In the genomic region with DNA sequence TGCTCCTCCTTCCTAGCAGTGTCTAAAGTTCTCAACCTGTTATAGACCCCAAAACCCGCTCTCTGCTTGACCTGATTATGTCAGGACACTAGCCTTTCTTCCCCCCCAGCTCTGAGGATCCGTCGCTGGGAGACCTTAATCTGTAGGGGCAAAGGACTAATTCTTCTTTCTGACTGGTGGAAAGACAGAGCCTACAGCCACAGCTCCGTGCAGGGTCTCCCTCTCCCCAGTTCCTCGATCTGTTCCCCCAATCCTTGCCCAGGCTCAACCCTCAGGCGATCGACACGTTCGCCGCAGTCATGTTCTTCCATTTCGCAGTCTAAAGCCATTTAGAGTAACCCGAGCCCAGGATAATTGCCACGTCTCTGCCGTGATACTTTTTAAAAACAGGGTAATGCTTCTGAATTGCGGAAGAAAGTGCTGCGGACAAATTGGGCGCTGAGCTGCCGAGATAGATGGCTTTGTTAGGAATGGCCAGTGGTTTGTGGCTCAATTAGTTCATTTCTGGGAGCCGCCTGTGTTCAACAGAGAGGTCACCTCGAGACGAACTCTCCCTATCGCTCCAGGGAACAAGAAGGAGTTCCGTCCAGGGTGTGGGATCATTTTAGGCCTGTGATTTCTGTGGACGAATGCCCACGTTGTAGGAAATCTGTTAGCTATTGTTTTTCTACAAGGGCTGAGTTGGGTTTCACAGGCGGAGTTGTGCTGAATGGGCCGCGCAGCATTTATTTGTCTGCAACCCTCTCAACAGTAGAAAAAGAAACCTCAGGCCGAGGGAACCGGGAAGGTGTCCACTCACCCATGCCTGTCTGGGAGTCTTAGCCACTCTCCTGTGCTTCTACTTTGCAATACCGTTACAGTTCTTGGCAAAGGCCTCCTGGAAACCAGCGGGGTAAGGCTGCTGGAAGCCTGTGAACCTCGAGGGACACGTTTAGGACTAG, we compare ENCODE assay signal across 8 mouse cellular contexts. TPM values are rescaled to one million over a fixed set of nuclear protein-coding genes. Genes with fewer than 3 reads are reported as not detected.
DNase-seq lines count a peak whose midpoint lies in the region; ATAC-seq and TF ChIP-seq lines count a peak whose summit lies in the region.

No protein-coding gene starts in this region.

- H3K9me3 ChIP-seq in heart, embryonic 15.5 days (replicated peaks), result no peaks in the 10 kb centered on the region
- H3K9me3 ChIP-seq in liver, embryonic 13.5 days (replicated peaks), result no peaks in the 10 kb centered on the region

- no peaks in the 10 kb centered on the region for H3K36me3 ChIP-seq in heart, adult 2 months (ENCODE audit: control insufficient read depth, insufficient read depth, low read length)
- H3K36me3 ChIP-seq in heart, embryonic 15.5 days, result no peaks in the 10 kb centered on the region
- H3K36me3 ChIP-seq in liver, embryonic 13.5 days, result no peaks in the 10 kb centered on the region

- no peak for TF ChIP-seq EP300 in heart, adult 2 months (IDR thresholded peaks at IDR 0.05; ENCODE audit: insufficient read depth, low read depth, low read length)

- H3K4me1 ChIP-seq in heart, adult 2 months (ENCODE audit: control insufficient read depth, insufficient read depth, low read length), result peaks cover 2% of the 10 kb centered on the region
- H3K4me1 ChIP-seq in heart, embryonic 15.5 days (replicated peaks), result peaks cover 15% of the 10 kb centered on the region
- peaks cover 11% of the 10 kb centered on the region for H3K4me1 ChIP-seq in liver, embryonic 13.5 days (replicated peaks)

- H3K79me2 ChIP-seq in heart, adult 2 months (replicated peaks; ENCODE audit: control insufficient read depth, insufficient read depth, low read length), result no peaks in the 10 kb centered on the region

- H3K4me3 ChIP-seq in heart, adult 2 months, result peak overlapping the region; percentile 64
- H3K4me3 ChIP-seq in heart, embryonic 15.5 days, result peak overlapping the region; percentile 72
- H3K4me3 ChIP-seq in liver, embryonic 13.5 days (replicated peaks), result peak overlapping the region; percentile 57

- intact Hi-C loops in heart, adult 2 months (cut with DNase I), result no loop called here

- peak; percentile 14; the same call in 1 of the 2 replicates for ATAC-seq in heart, embryonic 15.5 days (replicated peaks; ENCODE audit: insufficient number of reproducible peaks, insufficient read depth, low FRiP score, low read depth)
- no peak; the same call in 1 of the 2 replicates for ATAC-seq in liver, embryonic 13.5 days (ENCODE audit: low read depth)
- no peak for ATAC-seq in inflammation-experienced regulatory T-cells, adult 6 months

- H3K27me3 ChIP-seq in heart, adult 2 months (ENCODE audit: control insufficient read depth, insufficient read depth, low read length), result peaks cover 28% of the 10 kb centered on the region
- peaks cover 84% of the 10 kb centered on the region for H3K27me3 ChIP-seq in heart, embryonic 15.5 days
- peaks cover 98% of the 10 kb centered on the region for H3K27me3 ChIP-seq in liver, embryonic 13.5 days

- 45% methylated on average over 34 of the region's 34 CpGs for WGBS in heart, adult 2 months
- WGBS in heart, embryonic 15.5 days, result 21% methylated on average over 34 of the region's 34 CpGs
- 1% methylated on average over 34 of the region's 34 CpGs for WGBS in liver, embryonic 13.5 days (ENCODE audit: insufficient replicate concordance)

- peak overlapping the region; percentile 96 for H3K4me2 ChIP-seq in heart, embryonic 15.5 days
- peak overlapping the region; percentile 70 for H3K4me2 ChIP-seq in liver, embryonic 13.5 days

- H3K9ac ChIP-seq in heart, adult 2 months (ENCODE audit: low read depth, low read length), result no peak overlapping the region
- H3K9ac ChIP-seq in heart, embryonic 15.5 days, result peak overlapping the region; percentile 15; the same call in 1 of the 2 replicates
- H3K9ac ChIP-seq in liver, embryonic 13.5 days, result no peak overlapping the region

- TF ChIP-seq CTCF in heart, adult 2 months (IDR thresholded peaks at IDR 0.05), result no peak

- DNase-seq in heart, adult 2 months, result peak; percentile 28 to 32
- DNase-seq in heart, adult 8-10 months (ENCODE audit: low spot score), result no peak
- DNase-seq in ZHBTc4 (ENCODE audit: low read depth, low spot score), result peak; percentile 54
- no peak for DNase-seq in liver, embryonic 13.5 days
- no peak for DNase-seq in layer of hippocampus, postnatal 25 days (ENCODE audit: extremely low spot score in 1 of 2, low spot score in 1 of 2)
- DNase-seq in adrenal gland, adult 8-10 months, result no peak

- TF ChIP-seq POLR2A in heart, adult 2 months (IDR thresholded peaks at IDR 0.05; ENCODE audit: insufficient read depth, low read depth, low read length), result no peak

- H3K27ac ChIP-seq in heart, adult 2 months, result no peak overlapping the region
- H3K27ac ChIP-seq in heart, embryonic 15.5 days, result no peak overlapping the region
- no peak overlapping the region for H3K27ac ChIP-seq in liver, embryonic 13.5 days

RNA-seq across cellular contexts. Expression of a gene that starts 0.8 kb away (rescaled TPM):
- 1 to 10 TPM; 1.2 to 1.4 TPM for total RNA-seq in heart, adult 2 months (2021)
- 0.90 and 0.94 TPM in 2 replicates for polyA plus RNA-seq in heart, adult 2 months (2012; rRNA removed)
- total RNA-seq in heart, adult 8-10 months (2022), result 1 to 10 TPM; 1.6 to 3.6 (median 2.9) TPM
- 0.62 and 3.7 TPM in 2 replicates for polyA plus RNA-seq in heart, embryonic 15.5 days (2015; fragmentation: Nextera tagmentation; extraction: Ambion mirVana)
- polyA plus RNA-seq in liver, embryonic 13.5 days (2015; fragmentation: Nextera tagmentation; extraction: Ambion mirVana), result 0.30 and 0.55 TPM in 2 replicates
- total RNA-seq in layer of hippocampus, postnatal 25 days (2021), result not detected
- 1 to 10 TPM in 3 of 4 experiments, under 1 TPM in 1; 0.94 to 2.3 (median 1.3) TPM for total RNA-seq in adrenal gland, adult 8-10 months (2022)
- polyA plus RNA-seq in inflammation-experienced regulatory T-cells, adult 6 months (2017; shearing (Covaris generic)), result not detected

Comparison
In these comparisons a context has a peak if more than half of its experiments do, and no peak if none do; other contexts are left out.
1. DNase-seq: peak in heart, adult 2 months (2 of 2) and ZHBTc4 (single experiment); none in heart, adult 8-10 months (single experiment), liver, embryonic 13.5 days (single experiment), layer of hippocampus, postnatal 25 days (0 of 2) and adrenal gland, adult 8-10 months (single experiment).
2. Peak in every context shown above with its lines, with median percentiles within 50 percentile points of each other: H3K4me3 ChIP-seq.